Mouse (Mus musculus): Measurements from ENCODE around the gene Adcy2. TPM values are rescaled to one million over a fixed set of nuclear protein-coding genes. Genes with fewer than 3 reads are reported as not detected.

Gene Adcy2
- total RNA-seq, 1 experiment: 1.3 TPM

DNA sequence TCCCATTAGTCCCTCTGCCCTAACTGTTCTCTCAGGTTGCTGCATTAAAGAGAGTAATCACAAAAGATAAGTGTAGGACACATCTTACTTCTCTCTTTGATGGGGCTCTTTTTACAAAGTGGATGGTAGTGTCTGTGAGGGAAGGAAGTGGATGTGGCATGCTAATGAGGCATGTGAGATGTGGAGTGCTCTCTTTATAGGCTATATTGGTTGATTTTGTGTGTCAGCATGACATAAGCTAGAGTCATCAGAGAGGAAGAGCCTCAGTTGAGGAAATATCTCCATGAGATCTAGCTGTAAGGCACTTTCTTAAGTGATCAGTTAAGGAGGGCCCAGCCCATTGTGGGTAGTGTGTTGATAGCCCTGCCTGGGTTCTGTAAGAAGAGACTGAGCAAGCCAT lies 411.0 kb downstream of the Adcy2 start:
- peaks cover 0 to 3% of the 10 kb centered on the region in 2 experiments; a peak in 1 of 4 replicates for H3K4me1 ChIP-seq (ENCODE audit: control insufficient read depth in 2 of 2, insufficient read depth in 2 of 2, low read length in 2 of 2, poor library complexity in 1 of 2)

DNA sequence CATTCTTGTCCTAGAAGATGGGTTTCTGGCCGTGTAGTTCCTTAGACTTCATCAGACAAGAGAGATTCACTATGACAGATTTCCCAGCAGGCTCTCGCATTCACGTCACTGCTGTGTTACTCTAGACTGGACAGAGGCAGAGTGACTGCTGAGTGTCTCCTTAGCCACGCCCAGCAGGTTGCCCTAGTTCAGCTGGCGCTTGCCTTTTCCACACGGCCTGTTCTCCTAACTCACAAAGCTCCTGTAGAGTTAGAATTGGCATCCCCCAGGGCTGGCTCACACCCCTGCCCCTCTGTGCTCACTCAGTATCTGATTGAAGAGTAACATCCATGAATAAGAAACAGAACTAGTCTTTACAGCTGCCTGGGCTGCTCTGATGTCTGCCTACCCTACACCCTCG lies 413.9 kb downstream of the Adcy2 start:
- Histone ChIP-seq H3K4me1 (ENCODE audit: control insufficient read depth in 2 of 2, insufficient read depth in 2 of 2, low read length in 2 of 2, poor library complexity in 1 of 2) (peaks cover 2 to 3% of the 10 kb centered on the region in 2 experiments; a peak in 2 of 4 replicates), H3K27ac (ENCODE audit: insufficient read depth, low read depth, low read length, poor library complexity, severe bottlenecking) (no peak overlapping the region), H3K9ac (ENCODE audit: insufficient read depth, low read depth, low read length, poor library complexity, severe bottlenecking) (no peak overlapping the region), H3K4me3 (ENCODE audit: insufficient read depth in 1 of 2, low read depth in 1 of 2, low read length in 2 of 2, poor library complexity in 1 of 2, severe bottlenecking in 1 of 2) (0 out of 4 replicates have a peak overlapping the region, but pooled peaks of 1 of the 2 experiments have one; percentile 25), H3K36me3 (ENCODE audit: control insufficient read depth, insufficient read depth, low read length, poor library complexity, severe bottlenecking) (peaks cover 43% of the 10 kb centered on the region), H3K9me3 (ENCODE audit: control insufficient read depth, insufficient read depth, low read depth, low read length) (no peaks in the 10 kb centered on the region)
- in situ Hi-C loops (cut with MboI; ENCODE audit: low sequenced_read_pairs in 2 of 2, unreplicated experiment in 2 of 2): no loop called here
- TF ChIP-seq ZC3H11A (IDR thresholded peaks at IDR 0.05; ENCODE audit: borderline replicate concordance, low read depth, low read length): no peak
- no peak for TF ChIP-seq HCFC1 (IDR thresholded peaks at IDR 0.05; ENCODE audit: borderline replicate concordance, insufficient read depth, low read length)
- TF ChIP-seq CHD2 (IDR thresholded peaks at IDR 0.05; ENCODE audit: low read depth, low read length): no peak
- TF ChIP-seq MAFK (IDR thresholded peaks at IDR 0.05; ENCODE audit: insufficient read depth, low read depth, low read length): no peak
- no peak for TF ChIP-seq ZNF384 (IDR thresholded peaks at IDR 0.05; ENCODE audit: low read depth, low read length)
- DNase-seq (ENCODE audit: low read depth, low spot score): no peak

More for the DNA sequence above, 411.0 kb downstream of the Adcy2 start:
- no peak overlapping the region for H3K4me3 ChIP-seq (ENCODE audit: insufficient read depth in 1 of 2, low read depth in 1 of 2, low read length in 2 of 2, poor library complexity in 1 of 2, severe bottlenecking in 1 of 2)
- H3K9me3 ChIP-seq (ENCODE audit: control insufficient read depth, insufficient read depth, low read depth, low read length): no peaks in the 10 kb centered on the region
- in situ Hi-C loops (cut with MboI; ENCODE audit: low sequenced_read_pairs in 2 of 2, unreplicated experiment in 2 of 2): no loop called here
- no peak overlapping the region for H3K9ac ChIP-seq (ENCODE audit: insufficient read depth, low read depth, low read length, poor library complexity, severe bottlenecking)
- no peak for TF ChIP-seq MAFK (IDR thresholded peaks at IDR 0.05; ENCODE audit: insufficient read depth, low read depth, low read length)
- no peak for TF ChIP-seq HCFC1 (IDR thresholded peaks at IDR 0.05; ENCODE audit: borderline replicate concordance, insufficient read depth, low read length)
- no peak for TF ChIP-seq CHD2 (IDR thresholded peaks at IDR 0.05; ENCODE audit: low read depth, low read length)
- TF ChIP-seq ZNF384 (IDR thresholded peaks at IDR 0.05; ENCODE audit: low read depth, low read length): no peak
- no peak for TF ChIP-seq ZC3H11A (IDR thresholded peaks at IDR 0.05; ENCODE audit: borderline replicate concordance, low read depth, low read length)
- DNase-seq (ENCODE audit: low read depth, low spot score): no peak
- no peak overlapping the region for H3K27ac ChIP-seq (ENCODE audit: insufficient read depth, low read depth, low read length, poor library complexity, severe bottlenecking)
- H3K36me3 ChIP-seq (ENCODE audit: control insufficient read depth, insufficient read depth, low read length, poor library complexity, severe bottlenecking): peaks cover 51% of the 10 kb centered on the region

DNA sequence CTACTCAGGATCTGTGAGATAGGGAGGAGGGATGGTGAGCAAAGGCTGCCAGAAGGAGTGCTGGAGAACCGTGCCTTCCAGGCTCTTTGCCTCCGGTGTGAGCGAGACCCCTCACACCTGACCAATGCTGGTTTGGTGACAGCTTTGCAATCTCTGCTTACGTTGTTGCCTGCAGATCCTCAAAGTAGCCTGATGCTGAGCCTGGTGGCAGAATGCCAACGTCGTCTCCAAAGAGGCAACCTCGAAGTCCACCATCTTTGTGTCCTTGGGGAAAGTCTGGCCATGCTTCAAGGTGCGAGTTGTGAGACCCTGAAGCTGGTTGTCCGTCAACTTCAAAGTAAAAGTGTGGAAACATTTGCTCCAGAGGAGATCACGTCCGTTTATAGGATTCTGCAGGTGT lies 415.4 kb downstream of the Adcy2 start:
- Histone ChIP-seq H3K4me1 (ENCODE audit: control insufficient read depth in 2 of 2, insufficient read depth in 2 of 2, low read length in 2 of 2, poor library complexity in 1 of 2) (peaks cover 2 to 6% of the 10 kb centered on the region in 2 experiments; a peak in 2 of 4 replicates), H3K4me3 (ENCODE audit: insufficient read depth in 1 of 2, low read depth in 1 of 2, low read length in 2 of 2, poor library complexity in 1 of 2, severe bottlenecking in 1 of 2) (no peak overlapping the region), H3K27ac (ENCODE audit: insufficient read depth, low read depth, low read length, poor library complexity, severe bottlenecking) (no peak overlapping the region), H3K36me3 (ENCODE audit: control insufficient read depth, insufficient read depth, low read length, poor library complexity, severe bottlenecking) (peaks cover 49% of the 10 kb centered on the region), H3K9me3 (ENCODE audit: control insufficient read depth, insufficient read depth, low read depth, low read length) (no peaks in the 10 kb centered on the region), H3K9ac (ENCODE audit: insufficient read depth, low read depth, low read length, poor library complexity, severe bottlenecking) (no peak overlapping the region)
- DNase-seq (ENCODE audit: low read depth, low spot score): no peak
- in situ Hi-C loops (cut with MboI; ENCODE audit: low sequenced_read_pairs in 2 of 2, unreplicated experiment in 2 of 2): no loop called here
- no peak for TF ChIP-seq CHD2 (IDR thresholded peaks at IDR 0.05; ENCODE audit: low read depth, low read length)

DNA sequence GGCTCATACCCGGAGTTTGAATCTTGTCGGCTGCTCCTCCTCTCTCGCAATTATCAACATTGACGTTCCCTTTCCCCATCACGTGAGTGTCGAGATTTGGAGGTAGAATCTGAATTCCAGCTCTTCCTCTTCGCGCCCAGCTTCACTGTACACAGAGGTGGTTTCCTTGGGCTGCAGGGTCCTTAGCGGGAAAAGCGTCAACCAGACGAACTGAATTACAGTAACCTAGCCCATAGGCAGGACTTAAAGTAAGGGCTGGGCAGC lies 416.9 kb downstream of the Adcy2 start:
- Histone ChIP-seq H3K36me3 (ENCODE audit: control insufficient read depth, insufficient read depth, low read length, poor library complexity, severe bottlenecking) (peaks cover 51% of the 10 kb centered on the region), H3K4me3 (ENCODE audit: insufficient read depth in 1 of 2, low read depth in 1 of 2, low read length in 2 of 2, poor library complexity in 1 of 2, severe bottlenecking in 1 of 2) (peak overlapping the region; percentile 84 to 91), H3K27ac (ENCODE audit: insufficient read depth, low read depth, low read length, poor library complexity, severe bottlenecking) (no peak overlapping the region), H3K9me3 (ENCODE audit: control insufficient read depth, insufficient read depth, low read depth, low read length) (no peaks in the 10 kb centered on the region), H3K9ac (ENCODE audit: insufficient read depth, low read depth, low read length, poor library complexity, severe bottlenecking) (peak overlapping the region; percentile 95), H3K4me1 (ENCODE audit: control insufficient read depth in 2 of 2, insufficient read depth in 2 of 2, low read length in 2 of 2, poor library complexity in 1 of 2) (peaks cover 2 to 6% of the 10 kb centered on the region in 2 experiments; a peak in 2 of 4 replicates)
- in situ Hi-C loops (cut with MboI; ENCODE audit: low sequenced_read_pairs in 2 of 2, unreplicated experiment in 2 of 2): no loop called here
- DNase-seq (ENCODE audit: low read depth, low spot score): no peak
- TF ChIP-seq ZNF384 (IDR thresholded peaks at IDR 0.05; ENCODE audit: low read depth, low read length) (no peak), CHD2 (IDR thresholded peaks at IDR 0.05; ENCODE audit: low read depth, low read length) (no peak), ZC3H11A (IDR thresholded peaks at IDR 0.05; ENCODE audit: borderline replicate concordance, low read depth, low read length) (no peak), MAFK (IDR thresholded peaks at IDR 0.05; ENCODE audit: insufficient read depth, low read depth, low read length) (no peak), HCFC1 (IDR thresholded peaks at IDR 0.05; ENCODE audit: borderline replicate concordance, insufficient read depth, low read length) (no peak)

All from ES-E14 (cell line).